ENCODE assay signal across 20 mouse cellular contexts in the genomic region with DNA sequence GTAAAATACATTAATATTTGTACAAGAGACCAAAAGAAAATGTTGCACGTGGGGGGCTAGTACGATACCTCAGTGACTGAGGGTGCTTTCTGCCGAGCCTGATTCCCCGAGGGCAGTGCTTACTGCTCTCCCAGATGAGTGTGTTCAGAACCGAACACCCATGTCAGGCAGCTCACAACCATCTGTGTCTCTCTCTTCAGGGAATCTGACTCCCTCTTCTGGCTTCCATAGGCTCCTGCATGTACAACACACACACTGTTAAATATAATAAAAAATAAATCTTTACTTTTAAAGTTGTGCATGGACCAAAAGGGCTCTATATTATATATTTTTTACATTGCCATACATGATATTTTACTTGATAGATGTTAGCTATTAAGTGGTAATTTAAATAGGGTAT. TPM values are rescaled to one million over a fixed set of nuclear protein-coding genes. Genes with fewer than 3 reads are reported as not detected.
DNase-seq lines count a peak whose midpoint lies in the region; ATAC-seq and TF ChIP-seq lines count a peak whose summit lies in the region.
"Had no signal": no experiment of that assay in that cellular context is flagged by ENCODE, and none has a peak within 500 bp of the region (broad histone marks: within the 10 kb centered on the region; RNA-seq: fewer than 3 reads in every experiment).

No protein-coding gene starts in this region.

- no peak for DNase-seq in kidney, postnatal 0 days (ENCODE audit: low spot score)
- DNase-seq in midbrain, embryonic 11.5 days (ENCODE audit: low spot score, missing footprints), result peak; percentile 12
- DNase-seq in Patski (ENCODE audit: low read depth, low spot score), result no peak
- DNase-seq in thymus, postnatal 0 days (ENCODE audit: low spot score), result no peak
- DNase-seq: adrenal gland, postnatal 10 days; cerebellum, adult 9-11 months; heart, adult 18-20 months; kidney, adult 8-10 months; kidney, postnatal 4 days; lung, embryonic 14.5 days; thymus, adult 18-20 months had no signal

- H3K9me3 ChIP-seq in kidney, postnatal 0 days (replicated peaks; ENCODE audit: low read length), result no peaks in the 10 kb centered on the region
- no peaks in the 10 kb centered on the region for H3K9me3 ChIP-seq in kidney, embryonic 15.5 days (replicated peaks)
- no peaks in the 10 kb centered on the region for H3K9me3 ChIP-seq in midbrain, embryonic 11.5 days (ENCODE audit: control insufficient read depth, low read length)
- no peaks in the 10 kb centered on the region for H3K9me3 ChIP-seq in midbrain, embryonic 15.5 days
- no peaks in the 10 kb centered on the region for H3K9me3 ChIP-seq in hindbrain, embryonic 16.5 days (ENCODE audit: control insufficient read depth, low read length)
- H3K9me3 ChIP-seq: forebrain, embryonic 12.5 days; midbrain, embryonic 12.5 days had no signal

- H3K27me3 ChIP-seq in kidney, postnatal 0 days (ENCODE audit: insufficient read depth, low read length), result no peaks in the 10 kb centered on the region
- no peaks in the 10 kb centered on the region for H3K27me3 ChIP-seq in kidney, embryonic 15.5 days
- no peaks in the 10 kb centered on the region for H3K27me3 ChIP-seq in midbrain, embryonic 11.5 days (ENCODE audit: control insufficient read depth, insufficient read depth, low read length)
- H3K27me3 ChIP-seq in midbrain, embryonic 15.5 days (replicated peaks), result no peaks in the 10 kb centered on the region
- H3K27me3 ChIP-seq in Patski, result no peaks in the 10 kb centered on the region
- H3K27me3 ChIP-seq in hindbrain, embryonic 16.5 days (replicated peaks; ENCODE audit: control insufficient read depth, insufficient read depth, low read length), result no peaks in the 10 kb centered on the region
- H3K27me3 ChIP-seq: CH12.LX; forebrain, embryonic 12.5 days; midbrain, embryonic 12.5 days had no signal

- H3K4me1 ChIP-seq in kidney, postnatal 0 days (replicated peaks; ENCODE audit: insufficient read depth, low read length), result no peaks in the 10 kb centered on the region
- H3K4me1 ChIP-seq in kidney, embryonic 15.5 days, result no peaks in the 10 kb centered on the region
- H3K4me1 ChIP-seq in midbrain, embryonic 11.5 days (ENCODE audit: control insufficient read depth, insufficient read depth, low read length), result no peaks in the 10 kb centered on the region
- H3K4me1 ChIP-seq in midbrain, embryonic 15.5 days, result no peaks in the 10 kb centered on the region
- H3K4me1 ChIP-seq in hindbrain, embryonic 16.5 days (ENCODE audit: control insufficient read depth, insufficient read depth, low read depth, low read length), result no peaks in the 10 kb centered on the region
- H3K4me1 ChIP-seq: forebrain, embryonic 12.5 days; midbrain, embryonic 12.5 days had no signal

- H3K27ac ChIP-seq in kidney, postnatal 0 days, result no peak overlapping the region
- H3K27ac ChIP-seq in kidney, embryonic 15.5 days, result no peak overlapping the region
- H3K27ac ChIP-seq in midbrain, embryonic 11.5 days (ENCODE audit: low read depth, low read length), result no peak overlapping the region
- no peak overlapping the region for H3K27ac ChIP-seq in midbrain, embryonic 15.5 days
- no peak overlapping the region for H3K27ac ChIP-seq in hindbrain, embryonic 16.5 days (ENCODE audit: low read depth, low read length)
- H3K27ac ChIP-seq: forebrain, embryonic 12.5 days; macrophage; midbrain, embryonic 12.5 days had no signal

- no peak overlapping the region for H3K9ac ChIP-seq in kidney, postnatal 0 days (ENCODE audit: low read depth, low read length)
- H3K9ac ChIP-seq in kidney, embryonic 15.5 days, result no peak overlapping the region
- no peak overlapping the region for H3K9ac ChIP-seq in midbrain, embryonic 11.5 days (ENCODE audit: low read length)
- no peak overlapping the region for H3K9ac ChIP-seq in midbrain, embryonic 15.5 days
- no peak overlapping the region for H3K9ac ChIP-seq in hindbrain, embryonic 16.5 days (ENCODE audit: low read depth, low read length)
- H3K9ac ChIP-seq: forebrain, embryonic 12.5 days; lung, embryonic 14.5 days; midbrain, embryonic 12.5 days had no signal

- WGBS in kidney, postnatal 0 days, result 91% methylated on average over 5 of the region's 5 CpGs
- 87% methylated on average over 5 of the region's 5 CpGs for WGBS in kidney, embryonic 15.5 days
- 89% methylated on average over 5 of the region's 5 CpGs for WGBS in midbrain, embryonic 11.5 days
- 87% methylated on average over 5 of the region's 5 CpGs for WGBS in midbrain, embryonic 15.5 days
- WGBS in hindbrain, embryonic 16.5 days, result 94% methylated on average over 5 of the region's 5 CpGs

- peak; percentile 35 for TF ChIP-seq CTCF in kidney, postnatal 0 days (IDR thresholded peaks at IDR 0.05; ENCODE audit: low read depth)
- peak; percentile 46 for TF ChIP-seq CTCF in Patski (IDR thresholded peaks at IDR 0.05)

- CTCF ChIA-PET in Patski (lab: Charles Lee), result interaction anchor here (1.0 to 2.5 kb wide), 7 partner anchors 12 to 93 kb away, joined by 3 to 14 read pairs (median 7); no protein-coding TSS in a partner anchor

- H3K4me3 ChIP-seq in kidney, postnatal 0 days (replicated peaks; ENCODE audit: low read depth, low read length), result no peak overlapping the region
- H3K4me3 ChIP-seq in kidney, embryonic 15.5 days (replicated peaks), result no peak overlapping the region
- no peak overlapping the region for H3K4me3 ChIP-seq in midbrain, embryonic 11.5 days (ENCODE audit: low read depth, low read length)
- no peak overlapping the region for H3K4me3 ChIP-seq in midbrain, embryonic 15.5 days
- H3K4me3 ChIP-seq in hindbrain, embryonic 16.5 days (ENCODE audit: low read length), result no peak overlapping the region
- H3K4me3 ChIP-seq: forebrain, embryonic 12.5 days; midbrain, embryonic 12.5 days; myocyte had no signal

- in situ Hi-C loops in Patski (cut with MboI; ENCODE audit: low pct_unique_long_range_greater_than_20kb), result no loop called here

- no peak for ATAC-seq in kidney, postnatal 0 days (replicated peaks; ENCODE audit: low FRiP score, low read depth)
- no peak for ATAC-seq in kidney, embryonic 15.5 days (replicated peaks; ENCODE audit: low FRiP score)
- ATAC-seq in midbrain, embryonic 11.5 days (ENCODE audit: low FRiP score), result no peak
- no peak for ATAC-seq in midbrain, embryonic 15.5 days (replicated peaks)
- no peak for ATAC-seq in Patski
- no peak for ATAC-seq in hindbrain, embryonic 16.5 days
- ATAC-seq: activated CD4-positive, CD25-positive, alpha-beta regulatory T cell, adult 4 months had no signal

- H3K36me3 ChIP-seq in kidney, postnatal 0 days (ENCODE audit: insufficient read depth, low read length), result 0 out of 2 replicates have a peak, but pooled peaks cover 6% of the 10 kb centered on the region
- peaks cover 54% of the 10 kb centered on the region for H3K36me3 ChIP-seq in kidney, embryonic 15.5 days
- H3K36me3 ChIP-seq in midbrain, embryonic 11.5 days (ENCODE audit: control insufficient read depth, insufficient read depth, low read length), result 0 out of 2 replicates have a peak, but pooled peaks cover 7% of the 10 kb centered on the region
- H3K36me3 ChIP-seq in midbrain, embryonic 15.5 days (replicated peaks), result no peaks in the 10 kb centered on the region
- no peaks in the 10 kb centered on the region for H3K36me3 ChIP-seq in hindbrain, embryonic 16.5 days (ENCODE audit: control insufficient read depth, insufficient read depth, low read length)

- H3K4me2 ChIP-seq in kidney, postnatal 0 days (ENCODE audit: low read length), result no peak overlapping the region
- H3K4me2 ChIP-seq in kidney, embryonic 15.5 days, result no peak overlapping the region
- no peak overlapping the region for H3K4me2 ChIP-seq in midbrain, embryonic 11.5 days
- no peak overlapping the region for H3K4me2 ChIP-seq in midbrain, embryonic 15.5 days
- H3K4me2 ChIP-seq in hindbrain, embryonic 16.5 days (ENCODE audit: low read length), result no peak overlapping the region
- H3K4me2 ChIP-seq: forebrain, embryonic 12.5 days; lung, embryonic 14.5 days; midbrain, embryonic 12.5 days had no signal

- POLR2A ChIA-PET in Patski (lab: Charles Lee), result interaction anchor here (0.6 kb wide), 1 partner anchor 578 kb away, joined by 3 read pairs; no protein-coding TSS in a partner anchor

RNA-seq across cellular contexts. Expression of a gene that starts 10.8 kb away (rescaled TPM):
- polyA plus RNA-seq in kidney, postnatal 0 days (2015; fragmentation: Nextera tagmentation; extraction: Ambion mirVana), result 19.2 and 20.6 TPM in 2 replicates
- 23.8 and 25.2 TPM in 2 replicates for polyA plus RNA-seq in kidney, embryonic 15.5 days (2015; fragmentation: Nextera tagmentation; extraction: Ambion mirVana)
- polyA plus RNA-seq in midbrain, embryonic 11.5 days (2014; fragmentation: Nextera tagmentation; extraction: Ambion mirVana), result 32.3 and 32.9 TPM in 2 replicates
- polyA plus RNA-seq in midbrain, embryonic 15.5 days (2015; fragmentation: Nextera tagmentation; extraction: Ambion mirVana), result 37.1 and 37.6 TPM in 2 replicates
- 23.1 TPM for polyA plus RNA-seq in Patski (2021)
- 27.9 and 31.7 TPM in 2 replicates for polyA plus RNA-seq in hindbrain, embryonic 16.5 days (2015; fragmentation: Nextera tagmentation; extraction: Ambion mirVana)
- polyA plus RNA-seq in thymus, postnatal 0 days (2015; fragmentation: Nextera tagmentation; extraction: Ambion mirVana), result 18.1 and 18.6 TPM in 2 replicates

RNA-seq across cellular contexts. Expression of a gene that starts 40.8 kb away (rescaled TPM):
- 7.5 and 7.7 TPM in 2 replicates for polyA plus RNA-seq in kidney, postnatal 0 days (2015; fragmentation: Nextera tagmentation; extraction: Ambion mirVana)
- 9.6 and 13.5 TPM in 2 replicates for polyA plus RNA-seq in kidney, embryonic 15.5 days (2015; fragmentation: Nextera tagmentation; extraction: Ambion mirVana)
- 5.6 and 6.1 TPM in 2 replicates for polyA plus RNA-seq in midbrain, embryonic 11.5 days (2014; fragmentation: Nextera tagmentation; extraction: Ambion mirVana)
- polyA plus RNA-seq in midbrain, embryonic 15.5 days (2015; fragmentation: Nextera tagmentation; extraction: Ambion mirVana), result 8.1 TPM in 2 replicates
- 2.1 TPM for polyA plus RNA-seq in Patski (2021)
- 12.3 and 12.4 TPM in 2 replicates for polyA plus RNA-seq in hindbrain, embryonic 16.5 days (2015; fragmentation: Nextera tagmentation; extraction: Ambion mirVana)
- 4.9 and 5.6 TPM in 2 replicates for polyA plus RNA-seq in thymus, postnatal 0 days (2015; fragmentation: Nextera tagmentation; extraction: Ambion mirVana)

RNA-seq across cellular contexts. Expression of a gene that starts 43.6 kb away (rescaled TPM):
- polyA plus RNA-seq in kidney, postnatal 0 days (2015; fragmentation: Nextera tagmentation; extraction: Ambion mirVana), result 59.6 and 59.7 TPM in 2 replicates
- 67.7 and 73.2 TPM in 2 replicates for polyA plus RNA-seq in kidney, embryonic 15.5 days (2015; fragmentation: Nextera tagmentation; extraction: Ambion mirVana)
- 49.8 and 60.2 TPM in 2 replicates for polyA plus RNA-seq in midbrain, embryonic 11.5 days (2014; fragmentation: Nextera tagmentation; extraction: Ambion mirVana)
- polyA plus RNA-seq in midbrain, embryonic 15.5 days (2015; fragmentation: Nextera tagmentation; extraction: Ambion mirVana), result 20.3 and 22.5 TPM in 2 replicates
- 64.4 TPM for polyA plus RNA-seq in Patski (2021)
- 28.6 and 29.0 TPM in 2 replicates for polyA plus RNA-seq in hindbrain, embryonic 16.5 days (2015; fragmentation: Nextera tagmentation; extraction: Ambion mirVana)
- 68.5 and 77.3 TPM in 2 replicates for polyA plus RNA-seq in thymus, postnatal 0 days (2015; fragmentation: Nextera tagmentation; extraction: Ambion mirVana)

RNA-seq across cellular contexts. Expression of a gene that starts 50.3 kb away (rescaled TPM):
- polyA plus RNA-seq in kidney, postnatal 0 days (2015; fragmentation: Nextera tagmentation; extraction: Ambion mirVana), result 21.8 and 24.2 TPM in 2 replicates
- polyA plus RNA-seq in kidney, embryonic 15.5 days (2015; fragmentation: Nextera tagmentation; extraction: Ambion mirVana), result 20.0 and 24.2 TPM in 2 replicates
- polyA plus RNA-seq in midbrain, embryonic 11.5 days (2014; fragmentation: Nextera tagmentation; extraction: Ambion mirVana), result 11.3 and 15.0 TPM in 2 replicates
- polyA plus RNA-seq in midbrain, embryonic 15.5 days (2015; fragmentation: Nextera tagmentation; extraction: Ambion mirVana), result 13.5 and 13.6 TPM in 2 replicates
- polyA plus RNA-seq in Patski (2021), result 22.9 TPM
- 20.7 and 21.5 TPM in 2 replicates for polyA plus RNA-seq in hindbrain, embryonic 16.5 days (2015; fragmentation: Nextera tagmentation; extraction: Ambion mirVana)
- polyA plus RNA-seq in thymus, postnatal 0 days (2015; fragmentation: Nextera tagmentation; extraction: Ambion mirVana), result 51.0 and 57.0 TPM in 2 replicates

RNA-seq across cellular contexts. Expression of a gene that starts 50.3 kb away (rescaled TPM):
- 1.8 and 2.4 TPM in 2 replicates for polyA plus RNA-seq in kidney, postnatal 0 days (2015; fragmentation: Nextera tagmentation; extraction: Ambion mirVana)
- polyA plus RNA-seq in kidney, embryonic 15.5 days (2015; fragmentation: Nextera tagmentation; extraction: Ambion mirVana), result 2.3 and 2.7 TPM in 2 replicates
- 0.84 and 1.5 TPM in 2 replicates for polyA plus RNA-seq in midbrain, embryonic 11.5 days (2014; fragmentation: Nextera tagmentation; extraction: Ambion mirVana)
- polyA plus RNA-seq in midbrain, embryonic 15.5 days (2015; fragmentation: Nextera tagmentation; extraction: Ambion mirVana), result 0.99 and 1.3 TPM in 2 replicates
- 12.6 TPM for polyA plus RNA-seq in Patski (2021)
- 2.1 and 2.4 TPM in 2 replicates for polyA plus RNA-seq in hindbrain, embryonic 16.5 days (2015; fragmentation: Nextera tagmentation; extraction: Ambion mirVana)
- polyA plus RNA-seq in thymus, postnatal 0 days (2015; fragmentation: Nextera tagmentation; extraction: Ambion mirVana), result 7.6 and 8.2 TPM in 2 replicates
